In the genomic region with DNA sequence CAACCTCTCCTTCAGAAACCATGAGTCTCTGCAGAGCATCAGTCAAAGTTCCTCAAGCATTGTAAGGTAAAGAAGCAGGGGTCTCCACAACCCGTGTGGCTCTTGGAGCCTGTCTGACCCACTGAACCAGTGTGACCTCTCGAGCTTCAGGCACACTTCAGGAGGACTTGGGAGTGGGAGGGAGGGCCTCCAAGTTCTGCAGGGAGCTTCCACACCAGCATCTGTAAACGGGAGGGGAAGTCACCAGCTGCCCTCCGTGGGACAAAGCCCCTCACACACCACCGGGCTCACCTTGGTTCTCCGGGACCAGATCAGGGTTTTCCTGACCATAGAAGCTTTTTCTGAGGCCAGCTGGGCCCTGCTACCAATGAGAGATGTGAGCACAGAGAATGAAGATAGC, we compare ENCODE assay signal across 24 mouse cellular contexts. TPM values are rescaled to one million over a fixed set of nuclear protein-coding genes. Genes with fewer than 3 reads are reported as not detected.
DNase-seq lines count a peak whose midpoint lies in the region; ATAC-seq and TF ChIP-seq lines count a peak whose summit lies in the region.
"Had no signal": no experiment of that assay in that cellular context is flagged by ENCODE, and none has a peak within 500 bp of the region (broad histone marks: within the 10 kb centered on the region; RNA-seq: fewer than 3 reads in every experiment).

No protein-coding gene starts in this region.

- TF ChIP-seq CTCF in heart, postnatal 0 days (IDR thresholded peaks at IDR 0.05; ENCODE audit: low read depth): no peak
- TF ChIP-seq CTCF in midbrain, postnatal 0 days (IDR thresholded peaks at IDR 0.05): no peak

- TF ChIP-seq EP300 in heart, postnatal 0 days (IDR thresholded peaks at IDR 0.05; ENCODE audit: low read depth): no peak

- no peak for DNase-seq in heart, postnatal 0 days (ENCODE audit: low spot score)
- no peak for DNase-seq in heart, postnatal 36 days
- DNase-seq in midbrain, embryonic 11.5 days (ENCODE audit: low spot score, missing footprints): peak; percentile 77
- no peak for DNase-seq in midbrain, postnatal 0 days (ENCODE audit: low spot score)
- no peak for DNase-seq in natural killer cell, adult 2 months (ENCODE audit: low spot score in 2 of 2)
- DNase-seq in frontal cortex, adult 2 months (ENCODE audit: extremely low spot score in 1 of 2, low spot score in 1 of 2): no peak
- DNase-seq: cerebellum, adult 18-20 months; cerebellum, postnatal 36 days; kidney, postnatal 10 days; lung, adult 18-20 months; lung, postnatal 36 days; right cerebral cortex, postnatal 25 days had no signal

- no peak overlapping the region for H3K9ac ChIP-seq in heart, postnatal 0 days (replicated peaks; ENCODE audit: low read depth, low read length)
- H3K9ac ChIP-seq in midbrain, embryonic 11.5 days (ENCODE audit: low read length): no peak overlapping the region
- no peak overlapping the region for H3K9ac ChIP-seq in midbrain, postnatal 0 days (replicated peaks; ENCODE audit: low read length, poor library complexity, severe bottlenecking)
- H3K9ac ChIP-seq: embryonic facial prominence, embryonic 15.5 days; hindbrain, embryonic 12.5 days; midbrain, embryonic 15.5 days had no signal

- no peaks in the 10 kb centered on the region for H3K4me1 ChIP-seq in heart, postnatal 0 days (ENCODE audit: control insufficient read depth, insufficient read depth)
- H3K4me1 ChIP-seq in midbrain, embryonic 11.5 days (ENCODE audit: control insufficient read depth, insufficient read depth, low read length): no peaks in the 10 kb centered on the region
- H3K4me1 ChIP-seq in midbrain, postnatal 0 days (ENCODE audit: insufficient read depth, low read length): no peaks in the 10 kb centered on the region
- peaks cover 26% of the 10 kb centered on the region for H3K4me1 ChIP-seq in megakaryocyte, embryonic 14.5 days
- H3K4me1 ChIP-seq: midbrain, embryonic 15.5 days had no signal

- no peak for ATAC-seq in heart, postnatal 0 days (ENCODE audit: insufficient read depth, low read depth)
- ATAC-seq in midbrain, embryonic 11.5 days (ENCODE audit: low FRiP score): no peak
- ATAC-seq in midbrain, postnatal 0 days (ENCODE audit: low FRiP score): no peak
- ATAC-seq in granulocyte monocyte progenitor cell, adult 5-6 weeks (replicated peaks; ENCODE audit: poor library complexity, severe bottlenecking): peak; percentile 12
- ATAC-seq: midbrain, embryonic 15.5 days had no signal

- no peaks in the 10 kb centered on the region for H3K36me3 ChIP-seq in heart, postnatal 0 days (replicated peaks; ENCODE audit: control insufficient read depth, insufficient read depth, low read length)
- H3K36me3 ChIP-seq in midbrain, embryonic 11.5 days (ENCODE audit: control insufficient read depth, insufficient read depth, low read length): no peaks in the 10 kb centered on the region
- no peaks in the 10 kb centered on the region for H3K36me3 ChIP-seq in midbrain, postnatal 0 days (ENCODE audit: insufficient read depth, low read length)
- no peaks in the 10 kb centered on the region for H3K36me3 ChIP-seq in megakaryocyte, embryonic 14.5 days (replicated peaks; ENCODE audit: low read length)
- H3K36me3 ChIP-seq: embryonic facial prominence, embryonic 15.5 days; hindbrain, embryonic 12.5 days; midbrain, embryonic 15.5 days had no signal

- intact Hi-C loops in heart, postnatal 36 days (cut with DNase I): no loop called here

- no peaks in the 10 kb centered on the region for H3K9me3 ChIP-seq in heart, postnatal 0 days (replicated peaks; ENCODE audit: control insufficient read depth, low read length)
- no peaks in the 10 kb centered on the region for H3K9me3 ChIP-seq in midbrain, embryonic 11.5 days (ENCODE audit: control insufficient read depth, low read length)
- H3K9me3 ChIP-seq in midbrain, postnatal 0 days (ENCODE audit: low read length): no peaks in the 10 kb centered on the region
- H3K9me3 ChIP-seq in megakaryocyte, embryonic 14.5 days: peaks cover 6% of the 10 kb centered on the region; the same call in 1 of the 2 replicates
- H3K9me3 ChIP-seq: embryonic facial prominence, embryonic 15.5 days; hindbrain, embryonic 12.5 days; midbrain, embryonic 15.5 days had no signal

- H3K4me2 ChIP-seq in heart, postnatal 0 days (ENCODE audit: low read depth, low read length): no peak overlapping the region
- no peak overlapping the region for H3K4me2 ChIP-seq in midbrain, embryonic 11.5 days
- H3K4me2 ChIP-seq in midbrain, postnatal 0 days (ENCODE audit: low read depth, low read length, poor library complexity, severe bottlenecking): no peak overlapping the region
- H3K4me2 ChIP-seq: embryonic facial prominence, embryonic 15.5 days; hindbrain, embryonic 12.5 days; midbrain, embryonic 15.5 days had no signal

- WGBS in heart, postnatal 0 days: 42% methylated on average over 6 of the region's 6 CpGs
- WGBS in midbrain, embryonic 11.5 days: 24% methylated on average over 6 of the region's 6 CpGs
- 32% methylated on average over 6 of the region's 6 CpGs for WGBS in midbrain, postnatal 0 days

- H3K27ac ChIP-seq in heart, postnatal 0 days (ENCODE audit: low read depth): peak overlapping the region; percentile 65
- H3K27ac ChIP-seq in midbrain, embryonic 11.5 days (ENCODE audit: low read depth, low read length): no peak overlapping the region
- H3K27ac ChIP-seq in midbrain, postnatal 0 days (ENCODE audit: low read depth, low read length): no peak overlapping the region
- H3K27ac ChIP-seq: embryonic facial prominence, embryonic 15.5 days; hindbrain, embryonic 12.5 days; layer of hippocampus, adult 2 months; midbrain, embryonic 15.5 days had no signal

- H3K27me3 ChIP-seq in heart, postnatal 0 days (ENCODE audit: control insufficient read depth, insufficient read depth, low read length): no peaks in the 10 kb centered on the region
- no peaks in the 10 kb centered on the region for H3K27me3 ChIP-seq in midbrain, embryonic 11.5 days (ENCODE audit: control insufficient read depth, insufficient read depth, low read length)
- H3K27me3 ChIP-seq in midbrain, postnatal 0 days (ENCODE audit: insufficient read depth, low read length): no peaks in the 10 kb centered on the region
- peaks cover 21% of the 10 kb centered on the region for H3K27me3 ChIP-seq in megakaryocyte, embryonic 14.5 days (replicated peaks)
- H3K27me3 ChIP-seq: CH12.LX; embryonic facial prominence, embryonic 15.5 days; hindbrain, embryonic 12.5 days; midbrain, embryonic 15.5 days had no signal

- H3K4me3 ChIP-seq in heart, postnatal 0 days (ENCODE audit: low read depth, low read length): no peak overlapping the region
- H3K4me3 ChIP-seq in midbrain, embryonic 11.5 days (ENCODE audit: low read depth, low read length): no peak overlapping the region
- H3K4me3 ChIP-seq in midbrain, postnatal 0 days (ENCODE audit: low read depth, low read length): no peak overlapping the region
- peak overlapping the region; percentile 15 for H3K4me3 ChIP-seq in megakaryocyte, embryonic 14.5 days (replicated peaks)
- H3K4me3 ChIP-seq: embryonic facial prominence, embryonic 15.5 days; hindbrain, embryonic 12.5 days; layer of hippocampus, adult 2 months; midbrain, embryonic 15.5 days had no signal

RNA-seq across cellular contexts. Expression of a gene that starts 8.7 kb away (rescaled TPM):
- total RNA-seq in heart, postnatal 0 days (2014; rRNA removed; ENCODE audit: low replicate concordance): 1.2 TPM in 1 of 2 replicates, not detected in the other
- 0.18 TPM in 2 replicates for polyA plus RNA-seq in heart, postnatal 0 days (2015; fragmentation: Nextera tagmentation; extraction: Ambion mirVana)
- not detected for total RNA-seq in heart, postnatal 36 days (2021)
- not detected in 2 replicates for polyA plus RNA-seq in midbrain, embryonic 11.5 days (2014; fragmentation: Nextera tagmentation; extraction: Ambion mirVana)
- not detected in 2 replicates for total RNA-seq in midbrain, postnatal 0 days (2014; rRNA removed)
- 0.27 and 0.44 TPM in 2 replicates for polyA plus RNA-seq in midbrain, postnatal 0 days (2015; fragmentation: Nextera tagmentation; extraction: Ambion mirVana)
- 9.1 and 15.6 TPM in 2 replicates for total RNA-seq in granulocyte monocyte progenitor cell, adult 5-6 weeks (2014; fragmentation: Nextera tagmentation)
- total RNA-seq in granulocyte monocyte progenitor cell, adult 5-6 weeks (2017): 16.6 and 19.3 TPM in 2 replicates
- polyA plus RNA-seq in megakaryocyte, embryonic 14.5 days (2012; ENCODE audit: insufficient read depth, low replicate concordance): not detected in 2 replicates
- polyA plus RNA-seq in frontal cortex, adult 2 months (2012; rRNA removed): 0.19 and 0.22 TPM in 2 replicates
- total RNA-seq: CH12.LX; MEL; neutrophil, adult 5-6 weeks had no signal
- polyA plus RNA-seq: inflammation-experienced regulatory T-cells, adult 6 months had no signal

RNA-seq across cellular contexts. Expression of a gene that starts 21.2 kb away (rescaled TPM):
- total RNA-seq in heart, postnatal 0 days (2014; rRNA removed; ENCODE audit: low replicate concordance): 0.15 and 9.6 TPM in 2 replicates
- 11.1 and 11.8 TPM in 2 replicates for polyA plus RNA-seq in heart, postnatal 0 days (2015; fragmentation: Nextera tagmentation; extraction: Ambion mirVana)
- total RNA-seq in heart, postnatal 36 days (2021): 10 to 100 TPM; 37.0 to 40.0 TPM
- polyA plus RNA-seq in midbrain, embryonic 11.5 days (2014; fragmentation: Nextera tagmentation; extraction: Ambion mirVana): 0.12 and 0.15 TPM in 2 replicates
- total RNA-seq in midbrain, postnatal 0 days (2014; rRNA removed): 0.16 and 0.24 TPM in 2 replicates
- 1.5 and 1.7 TPM in 2 replicates for polyA plus RNA-seq in midbrain, postnatal 0 days (2015; fragmentation: Nextera tagmentation; extraction: Ambion mirVana)
- total RNA-seq in granulocyte monocyte progenitor cell, adult 5-6 weeks (2014; fragmentation: Nextera tagmentation): not detected in 2 replicates
- not detected in 2 replicates for total RNA-seq in granulocyte monocyte progenitor cell, adult 5-6 weeks (2017)
- not detected in 2 replicates for polyA plus RNA-seq in megakaryocyte, embryonic 14.5 days (2012; ENCODE audit: insufficient read depth, low replicate concordance)
- polyA plus RNA-seq in frontal cortex, adult 2 months (2012; rRNA removed): 0.06 and 0.12 TPM in 2 replicates
- total RNA-seq: layer of hippocampus, adult 2 months; left cerebral cortex, adult 18-20 months; left cerebral cortex, postnatal 36 days; neutrophil, adult 5-6 weeks had no signal
- polyA plus RNA-seq: inflammation-experienced regulatory T-cells, adult 6 months had no signal
